Mouse (Mus musculus) intestine, embryonic 14.5 days (tissue): ENCODE results near the gene Rasgef1b. TPM values are rescaled to one million over a fixed set of nuclear protein-coding genes. Genes with fewer than 3 reads are reported as not detected.

Experiments used
- ATAC-seq: fragments of 200-750 bp; cut with Nextera tagmentation; replicated peaks from 2 replicates; pipeline ENCODE4 v1.8.0; 2017; ENCODE audit warnings: low read depth, moderate number of reproducible peaks, moderate TSS enrichment, moderate library complexity; ENCODE audit not compliant: low FRiP score, low TSS enrichment
- DNase-seq: peaks from one replicate; pipeline ENCODE4 v3.0.0-alpha.2; 2018; ENCODE audit warnings: low spot score
- H3K27ac ChIP-seq: fragments of 300-500 bp; sonication (generic); 2 replicates; pipeline ENCODE4 v1.5.1; 2014; ENCODE audit warnings: low read depth, mild to moderate bottlenecking, control low read depth
- H3K27me3 ChIP-seq: fragments of 300-500 bp; sonication (generic); replicated peaks from 2 replicates; pipeline ENCODE4 v1.6.1; 2014; ENCODE audit warnings: low read length, control low read depth; ENCODE audit not compliant: control insufficient read depth, insufficient read depth
- H3K36me3 ChIP-seq: fragments of 300-500 bp; sonication (generic); 2 replicates; pipeline ENCODE4 v1.6.1; 2014; ENCODE audit warnings: low read length, control low read depth; ENCODE audit not compliant: control insufficient read depth, insufficient read depth
- H3K4me1 ChIP-seq: fragments of 300-500 bp; sonication (generic); replicated peaks from 2 replicates; pipeline ENCODE4 v1.6.1; 2014; ENCODE audit warnings: low read length, control low read depth, mixed read lengths; ENCODE audit not compliant: control insufficient read depth, insufficient read depth
- H3K4me2 ChIP-seq: fragments of 300-500 bp; sonication (generic); 2 replicates; pipeline ENCODE4 v1.6.1; 2014; ENCODE audit warnings: low read length
- H3K4me3 ChIP-seq: fragments of 300-500 bp; sonication (generic); 2 replicates; pipeline ENCODE4 v1.5.1; 2014; ENCODE audit warnings: low read depth, low read length, control low read depth, mixed read lengths
- H3K9ac ChIP-seq: fragments of 300-500 bp; sonication (generic); 2 replicates; pipeline ENCODE4 v1.6.1; 2014; ENCODE audit warnings: mild to moderate bottlenecking, low read length
- H3K9me3 ChIP-seq: fragments of 300-500 bp; sonication (generic); 2 replicates; pipeline ENCODE4 v1.6.1; 2016; ENCODE audit warnings: low read length, control low read depth; ENCODE audit not compliant: control insufficient read depth
- WGBS: fragments of 180-500 bp; shearing (Covaris S2); extraction: QIAGEN DNeasy Blood & Tissue Kit; methylation state at CpG from one replicate; pipeline ENCODE4 v1.1.7; 2014; 5-methylcytosine and 5-hydroxymethylcytosine counted together
- polyA plus RNA-seq: library from polyadenylated mRNA; unstranded; fragments of >200 nt; fragmentation: Nextera tagmentation; extraction: Ambion mirVana; gene quantifications from 2 replicates; pipeline ENCODE4 v1.2.1, GENCODE M21; 2014

Gene Rasgef1b
- polyA plus RNA-seq, 1 experiment from 2014 or later = 13.0 TPM

DNA sequence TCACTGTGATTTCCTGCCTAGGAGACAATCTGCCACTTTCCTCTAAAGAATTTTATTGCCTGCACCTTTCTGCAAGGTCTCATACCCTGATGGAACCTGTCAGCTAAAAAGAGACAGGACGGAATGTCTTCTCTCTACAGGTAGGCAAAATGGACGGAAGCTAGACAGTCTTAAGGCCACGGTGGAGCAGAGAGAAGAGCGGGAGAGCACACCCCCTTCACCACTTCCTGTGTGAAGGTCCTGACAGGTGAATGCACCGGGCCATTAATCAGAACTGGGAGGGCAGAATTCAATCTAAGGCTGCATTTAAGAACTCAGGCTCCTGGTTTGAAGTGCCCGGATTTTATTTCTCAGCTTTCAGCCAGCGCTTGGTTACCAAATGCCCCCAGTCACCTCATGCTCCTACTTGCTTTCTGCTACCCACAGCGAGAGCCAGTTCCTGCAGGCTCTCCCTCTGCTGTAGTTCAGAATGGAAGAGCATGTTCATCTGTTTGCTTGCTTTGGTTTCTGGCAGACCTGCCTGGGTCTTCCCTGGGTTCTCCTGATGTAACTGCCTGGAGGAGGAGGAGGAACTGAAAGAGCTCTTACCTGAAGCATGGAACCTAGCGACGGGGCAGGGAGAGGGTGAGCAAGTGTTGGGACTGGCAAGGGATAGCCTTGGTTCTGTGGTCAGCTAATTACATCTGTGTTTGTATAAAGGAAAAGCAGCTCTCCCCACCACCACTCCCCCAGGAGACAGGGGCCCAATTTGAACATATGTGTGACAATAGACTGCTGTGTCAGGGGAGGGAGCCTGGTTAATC is 233.3 kb downstream of the Rasgef1b start:
- no peaks in the 10 kb centered on the region for H3K27me3 ChIP-seq
- H3K9ac ChIP-seq = no peak overlapping the region
- H3K4me2 ChIP-seq = no peak overlapping the region
- H3K27ac ChIP-seq = no peak overlapping the region
- no peak for DNase-seq
- peaks cover 7% of the 10 kb centered on the region for H3K4me1 ChIP-seq
- H3K4me3 ChIP-seq = no peak overlapping the region
- WGBS = 66% methylated on average over 10 of the region's 10 CpGs
- H3K9me3 ChIP-seq = no peaks in the 10 kb centered on the region
- no peak for ATAC-seq
- no peaks in the 10 kb centered on the region for H3K36me3 ChIP-seq

DNA sequence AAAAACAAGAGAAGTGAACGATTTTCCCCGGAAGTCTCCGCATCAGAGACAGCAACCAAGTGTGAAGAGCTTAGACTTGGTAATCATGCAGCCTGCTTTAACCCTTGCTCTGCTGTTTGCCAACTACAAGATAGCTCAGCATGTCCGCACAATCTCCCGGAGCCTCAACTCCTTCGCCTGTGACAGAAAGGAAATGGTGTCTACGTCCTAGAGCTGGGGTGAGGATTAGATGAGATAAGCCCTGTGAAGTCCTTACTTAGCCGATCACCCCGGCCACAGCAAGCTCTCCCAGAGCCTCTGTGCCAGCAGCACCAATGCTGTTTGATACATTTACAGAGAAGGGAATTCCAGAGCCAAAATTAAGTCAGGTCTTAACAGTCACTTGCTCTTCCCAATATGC is 235.0 kb downstream of the Rasgef1b start:
- no peak overlapping the region for H3K27ac ChIP-seq
- H3K9ac ChIP-seq = no peak overlapping the region
- no peaks in the 10 kb centered on the region for H3K9me3 ChIP-seq
- H3K4me3 ChIP-seq = no peak overlapping the region
- ATAC-seq (no peak), DNase-seq (no peak)
- H3K4me1 ChIP-seq = peaks cover 7% of the 10 kb centered on the region
- no peaks in the 10 kb centered on the region for H3K27me3 ChIP-seq
- WGBS = 70% methylated on average over 9 of the region's 9 CpGs
- H3K36me3 ChIP-seq = no peaks in the 10 kb centered on the region
- H3K4me2 ChIP-seq = no peak overlapping the region

DNA sequence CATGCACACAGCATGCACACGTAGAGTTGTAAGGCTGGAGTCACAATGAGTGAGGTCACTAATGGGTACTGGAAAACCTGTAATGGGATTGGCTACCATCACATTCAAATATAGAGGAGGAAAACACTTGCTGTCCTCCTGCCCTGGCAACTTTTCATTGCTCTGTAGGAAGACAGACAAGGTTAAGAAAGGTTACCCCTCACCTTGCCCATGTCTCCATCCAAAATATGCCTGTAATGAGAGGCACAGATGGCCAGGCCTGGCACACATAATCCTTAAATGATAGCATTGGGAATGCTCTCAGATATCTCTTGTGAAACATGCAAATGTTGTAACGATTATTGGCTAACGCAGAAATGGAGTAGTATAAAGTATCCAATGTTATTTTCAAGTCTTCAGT is 235.8 kb downstream of the Rasgef1b start:
- H3K36me3 ChIP-seq = no peaks in the 10 kb centered on the region
- H3K4me2 ChIP-seq = no peak overlapping the region
- no peaks in the 10 kb centered on the region for H3K27me3 ChIP-seq
- ATAC-seq (no peak), DNase-seq (no peak)
- peaks cover 7% of the 10 kb centered on the region for H3K4me1 ChIP-seq
- H3K9ac ChIP-seq = no peak overlapping the region
- no peak overlapping the region for H3K27ac ChIP-seq
- 94% methylated on average over 3 of the region's 3 CpGs for WGBS
- no peaks in the 10 kb centered on the region for H3K9me3 ChIP-seq
- no peak overlapping the region for H3K4me3 ChIP-seq

DNA sequence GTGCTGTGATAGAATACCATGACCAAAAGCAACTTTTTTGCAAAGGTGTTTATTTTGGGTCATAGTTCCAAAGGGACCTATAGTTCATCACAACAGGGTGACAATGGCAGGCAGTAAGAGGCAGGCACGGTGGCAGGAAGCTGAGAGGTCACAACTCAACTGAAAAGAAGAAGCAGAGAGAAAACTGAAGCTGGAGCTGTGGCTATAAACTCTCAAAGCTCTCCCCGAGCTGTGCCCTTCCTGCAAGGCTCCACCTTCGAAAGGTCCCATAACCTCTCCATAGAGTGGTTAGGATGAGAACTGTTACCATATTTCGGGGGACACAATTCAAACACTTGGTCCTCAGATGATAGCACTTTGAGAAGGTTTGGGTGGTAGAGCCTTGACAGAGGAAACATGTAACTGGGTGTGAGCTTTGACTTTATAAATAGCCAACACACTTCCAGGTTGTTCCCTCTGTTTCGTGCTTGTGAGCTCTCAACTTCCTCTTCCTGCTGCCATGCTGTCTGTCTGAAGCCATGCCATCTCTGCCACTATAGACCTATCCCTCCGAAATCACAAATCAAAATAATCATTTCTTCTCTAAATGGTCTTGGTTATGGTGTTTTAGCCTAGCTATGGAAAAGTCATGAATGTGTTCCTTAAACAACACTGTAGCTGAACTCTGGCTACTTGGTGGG is 240.2 kb downstream of the Rasgef1b start:
- Histone ChIP-seq H3K4me2 (no peak overlapping the region), H3K9me3 (no peaks in the 10 kb centered on the region), H3K36me3 (no peaks in the 10 kb centered on the region), H3K27ac (no peak overlapping the region), H3K4me1 (no peaks in the 10 kb centered on the region; the same call in 1 of the 2 replicates), H3K4me3 (no peak overlapping the region), H3K27me3 (no peaks in the 10 kb centered on the region), H3K9ac (no peak overlapping the region)
- DNase-seq = no peak
- 84% methylated on average over 6 of the region's 6 CpGs for WGBS
- no peak for ATAC-seq

DNA sequence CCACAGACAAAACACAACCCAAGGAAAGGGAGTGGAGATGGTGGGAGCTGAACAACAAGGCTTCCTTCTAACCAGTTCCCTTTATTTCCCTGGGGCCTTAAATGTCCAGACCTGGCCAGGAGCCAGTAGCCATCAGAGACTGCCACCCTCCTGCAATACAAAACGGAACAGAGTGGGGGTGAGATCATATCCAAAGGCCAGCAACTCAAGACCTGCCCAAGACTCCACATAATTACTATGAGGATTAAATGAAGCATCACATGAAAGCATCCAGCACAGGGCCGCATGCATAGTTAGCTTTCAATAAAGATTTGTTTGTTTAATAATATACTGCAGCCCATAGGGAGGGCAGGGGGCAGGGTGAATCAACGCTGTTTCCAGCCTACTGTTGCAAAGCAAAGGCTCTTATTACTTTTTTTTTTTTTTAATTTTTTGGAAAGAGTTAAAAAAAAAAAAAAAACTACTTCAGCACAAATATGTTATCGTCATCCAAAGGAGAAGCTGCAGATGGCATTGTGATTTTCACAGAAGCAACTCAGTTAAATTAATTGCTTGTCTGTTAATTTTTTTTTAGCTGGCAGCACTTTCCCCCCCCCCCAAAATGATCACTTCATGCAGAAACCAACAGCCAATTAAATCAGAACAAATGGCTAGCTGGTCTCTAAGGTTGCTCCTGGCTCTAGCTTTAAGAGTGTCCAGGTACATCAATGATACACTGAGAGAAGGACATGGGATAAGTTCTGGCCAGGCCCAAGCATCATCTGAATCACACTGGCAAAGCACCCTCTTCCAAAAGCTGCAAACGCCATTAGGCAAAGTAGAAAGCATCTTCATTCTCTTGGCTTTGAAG is 241.6 kb downstream of the Rasgef1b start:
- no peak overlapping the region for H3K27ac ChIP-seq
- H3K4me3 ChIP-seq = no peak overlapping the region
- H3K4me2 ChIP-seq = no peak overlapping the region
- no peaks in the 10 kb centered on the region for H3K36me3 ChIP-seq
- DNase-seq = no peak
- ATAC-seq = no peak
- WGBS = 71% methylated on average over 5 of the region's 5 CpGs
- H3K9me3 ChIP-seq = no peaks in the 10 kb centered on the region
- H3K4me1 ChIP-seq = no peaks in the 10 kb centered on the region; the same call in 1 of the 2 replicates
- H3K27me3 ChIP-seq = no peaks in the 10 kb centered on the region
- H3K9ac ChIP-seq = no peak overlapping the region

DNA sequence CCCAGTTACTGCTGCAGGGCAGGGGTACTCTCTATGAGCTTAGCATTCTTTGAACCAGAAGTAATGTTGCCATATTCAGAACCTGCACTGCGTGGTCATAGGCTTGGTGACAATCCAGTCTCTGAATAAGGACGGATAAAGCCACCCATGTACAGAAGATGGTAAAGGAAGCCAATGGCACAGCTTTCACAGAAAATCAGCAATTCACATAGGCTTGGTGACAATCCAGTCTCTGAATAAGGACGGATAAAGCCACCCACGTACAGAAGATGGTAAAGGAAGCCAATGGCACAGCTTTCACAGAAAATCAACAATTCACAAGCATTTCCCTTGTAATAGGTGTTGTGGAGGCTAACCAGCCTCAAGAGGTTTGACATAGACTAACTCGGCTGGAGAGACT is 245.7 kb downstream of the Rasgef1b start:
- Histone ChIP-seq H3K27ac (no peak overlapping the region), H3K9me3 (no peaks in the 10 kb centered on the region), H3K27me3 (no peaks in the 10 kb centered on the region), H3K36me3 (no peaks in the 10 kb centered on the region), H3K4me3 (no peak overlapping the region), H3K4me1 (peaks cover 11% of the 10 kb centered on the region), H3K9ac (no peak overlapping the region), H3K4me2 (no peak overlapping the region)
- DNase-seq = no peak
- ATAC-seq = no peak
- WGBS = 92% methylated on average over 5 of the region's 5 CpGs

DNA sequence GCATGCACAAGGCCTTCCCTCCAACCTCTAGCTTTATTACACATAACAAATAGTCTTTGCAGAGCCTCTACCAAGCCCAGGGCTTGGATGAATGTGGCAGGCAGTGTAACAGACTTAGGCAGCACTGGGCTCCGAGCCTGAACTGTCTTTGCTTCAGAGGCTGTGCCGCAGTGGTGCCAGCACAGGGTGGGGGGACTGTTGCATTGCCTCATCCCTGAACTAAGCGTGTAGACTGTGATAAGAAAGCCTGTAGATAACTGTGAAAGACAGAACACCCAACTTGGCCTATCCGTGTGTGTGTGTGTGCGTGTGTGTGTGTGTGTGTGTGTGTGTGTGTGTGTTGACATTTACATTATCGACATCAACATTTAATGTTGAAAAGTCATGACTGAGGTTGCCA is 246.3 kb downstream of the Rasgef1b start:
- H3K27ac ChIP-seq = no peak overlapping the region
- DNase-seq = no peak
- no peak for ATAC-seq

DNA sequence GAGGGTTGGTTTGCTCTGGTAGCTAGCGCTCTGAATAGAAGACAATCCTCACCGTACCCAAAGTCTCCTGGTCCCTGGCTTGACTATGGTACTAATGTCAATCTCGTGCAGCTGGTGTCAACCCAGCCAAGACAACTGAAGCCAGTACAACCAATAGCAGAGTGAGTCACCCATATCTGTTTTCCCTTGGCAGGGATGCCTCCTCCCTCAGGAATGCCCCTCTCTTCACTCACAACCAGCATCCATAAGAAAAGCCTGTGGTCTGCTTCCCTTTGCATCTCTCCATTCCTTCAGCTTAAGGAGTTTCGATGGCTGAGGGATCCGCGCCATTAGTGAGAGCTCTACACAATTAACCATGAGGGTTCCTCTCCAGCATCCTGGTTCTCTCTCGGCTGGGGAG is 246.8 kb downstream of the Rasgef1b start:
- DNase-seq = no peak
- Histone ChIP-seq H3K4me2 (no peak overlapping the region), H3K4me1 (peaks cover 11% of the 10 kb centered on the region), H3K9me3 (no peaks in the 10 kb centered on the region), H3K27me3 (no peaks in the 10 kb centered on the region), H3K27ac (no peak overlapping the region), H3K4me3 (no peak overlapping the region), H3K9ac (no peak overlapping the region), H3K36me3 (no peaks in the 10 kb centered on the region)
- WGBS = 89% methylated on average over 7 of the region's 7 CpGs
- no peak for ATAC-seq

More for the DNA sequence above, 246.3 kb downstream of the Rasgef1b start:
- Histone ChIP-seq H3K9ac (no peak overlapping the region), H3K4me1 (peaks cover 11% of the 10 kb centered on the region), H3K27me3 (no peaks in the 10 kb centered on the region), H3K9me3 (no peaks in the 10 kb centered on the region), H3K36me3 (no peaks in the 10 kb centered on the region), H3K4me2 (no peak overlapping the region), H3K4me3 (no peak overlapping the region)
- WGBS = 83% methylated on average over 6 of the region's 6 CpGs
